Mouse (Mus musculus) testis, adult 2 months (tissue): ENCODE measurements around the gene Zfp385c. TPM values are rescaled to one million over a fixed set of nuclear protein-coding genes. Genes with fewer than 3 reads are reported as not detected.

Source experiments
- H3K27ac ChIP-seq: fragments of 200-500 bp; 2 replicates; pipeline ENCODE4 v1.5.1; 2012; ENCODE audit warnings: low read depth, low read length; ENCODE audit not compliant: control insufficient read depth, insufficient read depth
- H3K27me3 ChIP-seq: fragments of 200-500 bp; 2 replicates; pipeline ENCODE4 v1.6.1; 2012; ENCODE audit warnings: mild to moderate bottlenecking, low read length, moderate library complexity; ENCODE audit not compliant: control insufficient read depth, insufficient read depth
- H3K36me3 ChIP-seq: fragments of 200-500 bp; 2 replicates; pipeline ENCODE4 v1.6.1; 2012; ENCODE audit warnings: mild to moderate bottlenecking, low read length; ENCODE audit not compliant: control insufficient read depth, insufficient read depth
- H3K4me1 ChIP-seq: fragments of 200-500 bp; 2 replicates; pipeline ENCODE4 v1.6.1; 2012; ENCODE audit warnings: low read length; ENCODE audit not compliant: control insufficient read depth, insufficient read depth
- H3K4me3 ChIP-seq: fragments of 200-500 bp; 2 replicates; pipeline ENCODE4 v1.5.1; 2012; ENCODE audit warnings: low read depth, mild to moderate bottlenecking, low read length, moderate library complexity, mixed read lengths; ENCODE audit not compliant: control insufficient read depth
- CTCF ChIP-seq: fragments of 200-500 bp; IDR thresholded peaks from 2 replicates; pipeline ENCODE4 v1.5.1; 2012; ENCODE audit warnings: low read depth, mild to moderate bottlenecking, inconsistent platforms, low read length, moderate library complexity; ENCODE audit not compliant: control insufficient read depth, insufficient read depth, insufficient replicate concordance
- POLR2A ChIP-seq: fragments of 200-500 bp; IDR thresholded peaks from 2 replicates; pipeline ENCODE4 v1.6.1; 2012; ENCODE audit warnings: low read depth, mild to moderate bottlenecking, inconsistent platforms, low read length, moderate library complexity; ENCODE audit not compliant: control insufficient read depth
- polyA plus RNA-seq: library from polyadenylated mRNA; depleted of rRNA; stranded (reverse); fragments of >200 nt; gene quantifications from 2 replicates; pipeline ENCODE4 v1.2.3, GENCODE M21; 2012

The Zfp385c gene
- polyA plus RNA-seq, 1 experiment = 2.6 TPM

DNA sequence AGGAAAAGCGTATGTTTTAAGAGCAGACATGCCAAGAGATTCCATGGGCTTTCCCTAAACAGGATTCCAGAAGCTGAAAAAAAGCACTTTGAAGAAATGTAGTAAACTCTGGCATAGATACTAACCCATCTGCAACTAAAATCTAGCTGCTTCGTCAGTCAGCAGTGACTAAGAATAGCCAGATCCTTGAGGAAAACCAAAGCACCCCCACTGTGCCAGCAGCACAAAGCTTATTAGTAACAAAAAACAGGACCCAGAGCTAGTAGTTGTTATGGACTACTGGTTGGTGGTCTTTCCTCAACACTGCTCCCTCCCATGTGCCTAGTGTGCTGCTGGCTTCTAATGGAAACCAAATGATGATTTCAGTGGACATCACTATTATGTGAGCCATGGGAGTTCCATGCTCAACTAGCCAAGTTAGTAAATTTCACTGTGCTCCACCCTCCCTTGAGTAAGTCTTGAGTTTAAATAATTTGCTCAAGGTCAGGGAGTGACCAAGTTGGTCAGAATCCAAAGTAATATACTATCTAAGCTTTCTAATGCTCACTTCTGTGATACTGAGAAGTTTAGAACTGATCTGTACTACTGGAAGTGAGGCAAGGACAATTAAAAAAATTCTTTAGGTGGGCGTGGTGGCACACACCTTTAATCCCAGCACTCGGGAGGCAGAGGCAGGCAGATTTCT, 87.8 kb downstream of the Zfp385c start:
- H3K36me3 ChIP-seq = no peaks in the 10 kb centered on the region
- no peaks in the 10 kb centered on the region; the same call in 1 of the 2 replicates for H3K4me1 ChIP-seq
- TF ChIP-seq CTCF (no peak), POLR2A (no peak)
- no peaks in the 10 kb centered on the region for H3K27me3 ChIP-seq
- no peak overlapping the region for H3K4me3 ChIP-seq
- no peak overlapping the region for H3K27ac ChIP-seq

- Histone ChIP-seq H3K27me3 (no peaks in the 10 kb centered on the region), H3K27ac (peak overlapping the region; percentile 64), H3K4me3 (no peak overlapping the region), H3K36me3 (peaks cover 2% of the 10 kb centered on the region; the same call in 1 of the 2 replicates), H3K4me1 (no peaks in the 10 kb centered on the region; the same call in 1 of the 2 replicates)
- TF ChIP-seq CTCF = no peak
- TF ChIP-seq POLR2A = no peak
These were observed 88.4 kb downstream of the Zfp385c start for GRCm38 (mm10) chr11:100603813-100604212.

GRCm38 (mm10) chr11:100603155-100603554, 89.1 kb downstream of the Zfp385c start:
- peaks cover 2% of the 10 kb centered on the region for H3K36me3 ChIP-seq
- no peak overlapping the region for H3K4me3 ChIP-seq
- no peaks in the 10 kb centered on the region for H3K27me3 ChIP-seq
- no peak for TF ChIP-seq CTCF
- no peak for TF ChIP-seq POLR2A
- H3K4me1 ChIP-seq = no peaks in the 10 kb centered on the region
- H3K27ac ChIP-seq = no peak overlapping the region

- H3K36me3 ChIP-seq = peaks cover 4% of the 10 kb centered on the region
- no peak for TF ChIP-seq CTCF
- no peak for TF ChIP-seq POLR2A
These were observed 90.9 kb downstream of the Zfp385c start for GRCm38 (mm10) chr11:100601372-100601771.

DNA sequence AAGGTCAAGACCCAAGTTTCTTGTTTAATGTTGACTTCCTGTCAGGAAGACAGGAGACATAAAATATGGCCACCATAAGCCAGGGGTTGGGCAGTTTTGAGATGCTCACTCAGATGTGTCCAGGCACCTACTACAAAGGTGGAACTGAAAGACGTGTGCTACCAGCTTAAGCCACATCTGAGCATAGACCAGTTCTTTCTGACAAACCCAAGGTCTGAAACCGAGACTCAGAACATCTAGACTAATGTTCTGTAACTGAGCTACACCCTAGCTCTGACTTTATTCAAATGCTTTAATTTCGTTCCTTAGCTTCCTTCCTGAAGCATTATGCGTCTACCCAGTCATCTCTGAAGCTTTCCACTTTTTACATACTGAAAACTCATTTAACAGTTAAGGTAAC, 94.2 kb downstream of the Zfp385c start:
- TF ChIP-seq POLR2A (no peak), CTCF (no peak)
- no peaks in the 10 kb centered on the region for H3K27me3 ChIP-seq
- H3K36me3 ChIP-seq = peaks cover 5% of the 10 kb centered on the region
- no peak overlapping the region for H3K4me3 ChIP-seq
- no peak overlapping the region for H3K27ac ChIP-seq
- no peaks in the 10 kb centered on the region for H3K4me1 ChIP-seq

More at GRCm38 (mm10) chr11:100601372-100601771, 90.9 kb downstream of the Zfp385c start:
- Histone ChIP-seq H3K27ac (no peak overlapping the region), H3K4me1 (no peaks in the 10 kb centered on the region), H3K27me3 (no peaks in the 10 kb centered on the region), H3K4me3 (no peak overlapping the region)

GRCm38 (mm10) chr11:100595533-100595932, 96.7 kb downstream of the Zfp385c start:
- no peak overlapping the region for H3K4me3 ChIP-seq
- H3K4me1 ChIP-seq = no peaks in the 10 kb centered on the region
- H3K27ac ChIP-seq = no peak overlapping the region
- H3K36me3 ChIP-seq = peaks cover 5% of the 10 kb centered on the region
- H3K27me3 ChIP-seq = no peaks in the 10 kb centered on the region
- no peak for TF ChIP-seq CTCF
- TF ChIP-seq POLR2A = no peak

- Histone ChIP-seq H3K27ac (peak overlapping the region; percentile 80), H3K4me3 (peak overlapping the region; percentile 77), H3K4me1 (no peaks in the 10 kb centered on the region), H3K36me3 (peaks cover 5% of the 10 kb centered on the region), H3K27me3 (no peaks in the 10 kb centered on the region)
- TF ChIP-seq POLR2A = peak; percentile 47; the same call in 1 of the 2 replicates
- TF ChIP-seq CTCF = no peak
These were observed 97.6 kb downstream of the Zfp385c start for GRCm38 (mm10) chr11:100594608-100595007.

DNA sequence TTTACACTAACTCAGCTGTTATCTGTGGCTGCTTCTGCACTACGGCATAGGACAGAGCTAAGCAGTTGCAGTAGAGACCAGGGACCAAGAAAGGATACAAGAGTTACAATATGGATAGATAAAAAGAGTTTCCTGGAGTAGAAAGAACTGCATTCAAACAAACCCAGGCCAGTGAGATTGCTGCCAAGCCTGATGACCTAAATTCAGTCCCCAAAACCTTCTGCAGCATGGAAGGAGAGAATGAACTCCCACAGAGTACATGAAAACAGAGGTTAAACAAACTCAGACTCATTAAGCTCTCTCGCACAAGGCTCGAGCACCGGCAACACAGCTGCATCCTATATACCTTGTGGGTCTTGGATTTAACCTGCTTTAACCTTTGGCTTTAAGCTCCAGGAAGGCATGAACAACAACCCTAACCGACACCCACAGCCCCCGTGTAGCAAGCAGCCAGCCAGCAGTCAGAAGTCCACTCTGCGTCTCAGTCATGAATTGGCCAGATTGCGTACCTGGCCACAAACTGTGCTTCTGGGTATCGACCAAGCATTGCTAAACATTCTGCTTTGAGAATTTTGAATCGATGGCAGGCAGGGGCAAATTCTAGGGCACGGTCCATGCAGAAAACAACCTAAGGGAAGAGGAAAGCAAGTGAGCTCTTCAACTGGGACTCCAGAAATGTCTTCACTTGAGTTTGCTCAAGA, 99.8 kb downstream of the Zfp385c start:
- Histone ChIP-seq H3K4me3 (no peak overlapping the region), H3K36me3 (peaks cover 3% of the 10 kb centered on the region; the same call in 1 of the 2 replicates)

More for the DNA sequence above, 99.8 kb downstream of the Zfp385c start:
- Histone ChIP-seq H3K4me1 (no peaks in the 10 kb centered on the region), H3K27me3 (no peaks in the 10 kb centered on the region), H3K27ac (peak overlapping the region; percentile 2; the same call in 1 of the 2 replicates)
- no peak for TF ChIP-seq POLR2A
- TF ChIP-seq CTCF = no peak
